Mouse (Mus musculus): ENCODE measurements around the gene Fam71e1.
A peak's percentile ranks its signal among the peaks of the same experiment; 100 is the strongest.

Gene Fam71e1

DNA sequence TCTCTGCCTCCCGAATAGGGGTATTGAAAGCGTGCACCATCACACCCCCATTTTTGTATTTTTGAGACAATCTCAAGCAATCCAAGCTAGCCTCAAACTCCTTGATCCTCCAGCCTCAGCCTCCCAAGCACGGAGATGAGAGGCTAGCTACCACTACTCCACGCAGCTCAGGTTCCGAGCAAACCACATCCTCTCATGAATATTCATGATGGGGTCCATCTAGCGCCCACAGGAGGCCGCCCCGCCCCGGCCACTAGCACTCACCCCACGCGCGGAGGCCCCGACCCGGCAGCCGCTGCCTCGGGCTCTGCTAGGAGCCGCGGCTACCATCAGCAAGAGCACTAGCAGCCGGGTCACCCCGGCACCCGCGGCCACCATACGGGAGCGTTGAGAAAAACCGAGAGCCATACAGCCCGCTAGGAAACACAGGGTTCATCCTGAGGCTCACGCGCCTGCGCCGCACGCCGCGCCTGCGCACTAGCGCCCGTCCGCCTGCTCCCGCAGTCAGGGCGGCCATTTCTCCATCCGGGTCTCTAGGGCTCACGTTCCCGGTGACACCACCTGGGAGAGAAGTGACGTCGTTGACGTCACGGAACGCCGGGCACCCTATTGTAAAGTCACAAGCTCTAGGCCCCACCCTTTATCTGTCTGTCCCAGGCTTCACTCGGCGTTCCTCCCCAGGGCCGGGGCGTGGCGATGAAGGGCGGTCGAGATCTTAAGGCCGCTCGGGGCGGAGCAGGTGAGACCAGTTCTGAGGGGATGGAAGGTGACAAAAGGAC is at the start of gene Fam71e1, which contains the start of gene Emc10:
Fam71e1 (plus strand) TSS at position 590 of the 779 bp plus-strand sequence.
Emc10 (minus strand) TSS at position 538 of the 779 bp plus-strand sequence.
- DNase-seq (ENCODE audit: low spot score), result peak; percentile 98

DNA sequence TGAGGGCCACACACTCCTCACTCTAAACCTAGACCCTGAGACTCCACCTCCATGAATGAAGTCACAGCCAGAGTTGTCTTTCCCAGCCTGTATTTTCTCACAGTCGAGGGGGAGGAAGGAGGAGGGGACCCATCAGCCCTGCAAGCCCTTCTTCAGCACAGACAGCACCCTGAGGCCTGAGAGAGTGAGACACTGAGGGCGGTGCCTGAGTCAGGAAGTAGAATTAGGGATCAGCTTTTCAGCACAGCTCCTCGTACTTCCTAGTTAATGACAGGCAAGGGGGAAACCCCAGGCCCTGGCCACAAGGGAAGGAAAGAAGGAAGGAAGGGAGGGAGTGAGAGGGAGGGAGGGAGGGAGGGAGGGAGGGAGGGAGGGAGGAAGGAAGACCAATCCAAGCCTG is 43.1 kb upstream of the Fam71e1 start:
- DNase-seq (ENCODE audit: low spot score), result no peak

DNA sequence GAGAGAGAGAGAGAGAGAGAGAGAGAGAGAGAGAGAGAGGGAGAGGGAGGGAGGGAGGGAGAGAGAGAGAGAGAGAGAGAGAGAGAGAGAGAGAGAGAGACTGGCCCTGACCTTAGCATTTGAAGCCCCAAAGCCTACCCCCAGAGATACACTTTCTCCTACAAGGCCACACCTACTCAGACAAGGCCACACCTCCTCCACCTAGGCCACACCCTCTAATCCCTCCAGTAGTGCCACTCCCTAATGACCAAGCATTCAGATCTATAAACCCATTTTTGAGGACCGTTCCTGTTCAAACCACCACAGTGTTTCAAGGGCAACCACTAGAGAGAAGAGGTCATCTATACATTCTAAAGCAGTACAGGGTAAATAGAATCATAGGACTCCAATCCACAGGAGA is 40.1 kb upstream of the Fam71e1 start:
- no peak for DNase-seq (ENCODE audit: low spot score)

DNA sequence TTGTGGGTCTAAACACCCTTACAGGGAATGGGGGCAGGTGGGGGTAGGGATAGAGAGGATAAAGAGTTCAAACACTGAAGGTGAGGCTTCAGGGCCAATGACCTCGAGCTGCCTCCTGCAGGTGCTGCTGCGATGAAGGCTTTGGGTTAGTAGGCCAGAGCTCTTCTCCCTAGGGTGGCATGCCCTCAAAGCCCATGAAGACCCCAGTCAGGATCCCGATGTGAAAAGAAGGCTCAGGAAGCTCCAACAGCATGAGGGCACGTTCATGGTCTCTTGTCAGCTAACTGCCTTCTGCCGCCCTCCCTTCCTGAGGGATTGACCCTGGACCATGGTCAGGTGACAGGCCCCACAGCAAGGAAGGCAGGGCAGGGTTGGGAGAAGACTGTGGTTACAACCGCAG is 36.3 kb upstream of the Fam71e1 start:
- no peak for DNase-seq (ENCODE audit: low spot score)

DNA sequence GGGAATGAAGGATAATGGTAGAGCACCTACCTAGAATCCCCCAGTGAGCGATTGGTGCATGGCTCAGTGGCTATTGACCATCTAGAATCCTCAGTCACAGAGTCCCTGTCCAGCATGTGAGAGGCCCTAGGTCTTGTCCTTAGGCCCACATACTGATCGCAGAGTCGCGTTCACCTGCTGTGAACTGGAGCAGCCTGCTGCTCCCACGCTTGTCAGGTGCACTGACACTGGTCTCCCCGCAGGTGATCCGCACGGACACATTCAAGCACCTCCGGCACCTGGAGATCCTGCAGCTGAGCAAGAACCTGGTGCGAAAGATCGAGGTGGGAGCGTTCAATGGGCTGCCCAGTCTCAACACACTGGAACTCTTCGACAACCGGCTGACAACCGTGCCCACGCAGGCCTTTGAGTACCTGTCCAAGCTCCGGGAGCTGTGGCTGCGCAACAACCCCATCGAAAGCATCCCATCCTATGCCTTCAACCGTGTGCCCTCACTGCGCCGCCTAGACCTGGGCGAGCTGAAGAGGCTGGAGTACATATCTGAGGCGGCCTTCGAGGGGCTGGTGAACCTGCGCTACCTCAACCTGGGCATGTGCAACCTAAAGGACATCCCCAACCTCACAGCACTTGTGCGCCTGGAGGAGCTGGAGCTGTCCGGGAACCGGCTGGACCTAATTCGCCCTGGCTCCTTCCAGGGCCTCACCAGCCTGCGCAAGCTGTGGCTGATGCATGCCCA is 35.4 kb upstream of the Fam71e1 start:
- DNase-seq (ENCODE audit: low spot score), result no peak

DNA sequence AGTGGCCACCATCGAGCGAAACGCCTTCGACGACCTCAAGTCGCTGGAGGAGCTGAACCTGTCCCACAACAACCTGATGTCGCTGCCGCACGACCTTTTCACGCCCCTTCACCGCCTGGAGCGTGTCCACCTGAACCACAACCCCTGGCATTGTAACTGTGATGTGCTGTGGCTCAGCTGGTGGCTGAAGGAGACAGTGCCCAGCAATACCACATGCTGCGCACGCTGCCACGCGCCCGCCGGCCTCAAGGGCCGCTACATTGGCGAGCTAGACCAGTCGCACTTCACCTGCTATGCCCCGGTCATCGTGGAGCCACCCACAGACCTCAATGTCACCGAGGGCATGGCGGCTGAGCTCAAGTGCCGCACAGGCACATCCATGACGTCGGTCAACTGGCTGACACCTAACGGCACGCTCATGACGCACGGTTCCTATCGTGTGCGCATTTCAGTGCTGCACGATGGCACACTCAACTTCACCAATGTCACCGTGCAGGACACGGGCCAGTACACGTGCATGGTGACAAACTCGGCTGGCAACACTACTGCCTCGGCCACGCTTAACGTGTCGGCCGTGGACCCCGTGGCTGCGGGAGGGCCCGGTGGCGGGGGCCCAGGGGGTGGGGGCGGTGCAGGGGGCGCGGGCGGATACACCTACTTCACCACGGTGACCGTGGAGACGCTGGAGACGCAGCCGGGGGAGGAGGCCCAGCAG is 34.7 kb upstream of the Fam71e1 start:
- no peak for DNase-seq (ENCODE audit: low spot score)

DNA sequence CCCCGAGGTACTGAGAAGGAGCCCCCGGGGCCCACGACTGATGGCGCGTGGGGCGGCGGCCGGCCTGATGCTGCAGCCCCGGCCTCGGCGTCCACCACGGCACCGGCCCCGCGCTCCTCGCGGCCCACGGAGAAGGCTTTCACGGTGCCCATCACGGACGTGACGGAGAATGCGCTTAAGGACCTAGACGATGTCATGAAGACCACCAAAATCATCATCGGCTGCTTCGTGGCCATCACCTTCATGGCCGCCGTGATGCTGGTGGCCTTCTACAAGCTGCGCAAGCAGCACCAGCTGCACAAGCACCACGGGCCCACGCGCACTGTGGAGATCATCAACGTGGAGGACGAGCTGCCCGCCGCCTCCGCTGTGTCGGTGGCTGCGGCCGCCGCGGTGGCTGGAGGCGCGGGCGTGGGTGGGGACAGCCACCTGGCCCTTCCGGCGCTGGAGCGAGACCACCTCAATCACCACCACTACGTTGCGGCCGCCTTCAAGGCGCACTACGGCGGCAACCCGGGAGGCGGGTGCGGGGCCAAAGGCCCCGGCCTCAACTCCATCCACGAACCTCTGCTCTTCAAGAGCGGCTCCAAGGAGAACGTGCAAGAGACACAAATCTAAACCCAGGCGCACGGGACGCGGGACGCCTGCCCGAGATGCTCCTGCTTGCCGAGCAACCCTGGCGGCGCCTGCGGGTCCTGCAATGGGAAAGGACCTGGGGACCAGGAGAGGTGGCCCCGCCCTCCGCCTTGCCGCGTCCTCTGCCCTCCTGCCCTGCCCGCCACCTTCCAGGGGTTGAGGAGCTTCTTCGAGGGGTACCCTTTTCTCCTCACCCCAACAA is 33.9 kb upstream of the Fam71e1 start:
- DNase-seq (ENCODE audit: low spot score), result no peak

DNA sequence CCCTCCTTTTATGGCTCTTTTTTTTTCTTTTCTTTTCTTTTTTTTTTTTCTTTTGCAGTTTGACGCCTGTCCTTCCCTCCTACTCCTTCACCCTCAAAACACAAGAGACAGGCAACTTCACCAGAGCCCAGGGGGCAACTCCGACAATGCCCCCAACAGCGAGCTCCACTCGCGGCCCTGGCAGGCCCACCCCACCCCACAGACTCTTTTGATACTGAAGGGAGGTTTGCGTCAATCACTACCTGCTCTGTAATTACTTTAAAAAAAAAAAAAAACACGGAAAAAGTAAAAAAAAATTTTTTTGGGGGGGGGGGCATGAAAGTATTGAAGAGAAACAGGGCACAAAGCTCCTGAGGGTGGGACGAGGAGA is 33.3 kb upstream of the Fam71e1 start:
- no peak for DNase-seq (ENCODE audit: low spot score)

DNA sequence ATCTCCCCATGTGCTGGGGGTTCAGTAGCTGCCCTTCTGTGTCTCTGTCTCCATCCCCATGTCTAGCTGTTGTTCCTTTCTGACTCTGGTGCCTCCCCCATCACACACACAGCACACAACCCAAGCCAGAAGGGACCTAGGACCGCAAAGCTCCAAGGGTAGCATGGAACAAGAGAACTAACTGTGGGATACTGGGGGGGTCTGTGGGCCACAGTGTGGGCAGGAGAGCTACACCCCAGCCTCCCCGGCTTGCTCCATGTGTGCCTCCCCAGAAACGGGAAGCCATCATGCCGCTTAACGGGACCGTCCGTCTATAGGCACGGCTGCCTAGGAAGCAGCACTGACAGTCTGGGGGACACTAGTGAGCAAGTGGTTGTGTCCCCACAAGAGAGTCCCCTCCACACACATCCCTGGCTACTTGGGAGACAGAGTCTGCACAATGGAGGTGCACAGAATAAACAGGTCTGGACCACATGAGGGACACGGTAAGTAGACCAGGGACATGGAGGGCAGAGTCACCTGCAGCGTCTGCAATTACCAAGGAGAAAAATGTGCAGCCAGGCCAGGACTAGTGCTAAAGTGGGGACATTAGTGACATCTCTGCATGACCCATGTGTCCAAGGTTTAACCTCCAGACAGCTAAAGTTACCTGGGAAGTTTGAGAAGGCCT is 32.7 kb upstream of the Fam71e1 start:
- DNase-seq (ENCODE audit: low spot score), result no peak

DNA sequence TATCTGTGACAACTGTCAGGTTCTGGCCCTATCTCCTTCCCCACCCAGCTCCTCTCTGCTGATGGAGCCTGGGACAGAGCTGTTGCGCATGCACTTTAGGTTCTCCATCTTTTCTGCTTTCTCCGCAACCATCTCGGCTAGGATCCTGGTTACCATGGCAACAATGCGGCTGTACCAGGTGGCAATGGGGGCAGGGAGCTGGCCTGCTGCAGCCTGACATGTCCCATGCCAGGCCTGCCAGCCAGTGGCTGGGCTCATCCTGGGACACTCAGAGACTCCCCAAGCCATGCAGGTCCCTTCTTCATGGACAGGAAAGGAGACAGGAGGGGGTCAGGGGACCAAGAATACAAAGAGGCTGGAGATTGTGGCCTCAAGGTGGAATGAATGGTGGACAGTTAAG is 31.9 kb upstream of the Fam71e1 start:
- no peak for DNase-seq (ENCODE audit: low spot score)

DNA sequence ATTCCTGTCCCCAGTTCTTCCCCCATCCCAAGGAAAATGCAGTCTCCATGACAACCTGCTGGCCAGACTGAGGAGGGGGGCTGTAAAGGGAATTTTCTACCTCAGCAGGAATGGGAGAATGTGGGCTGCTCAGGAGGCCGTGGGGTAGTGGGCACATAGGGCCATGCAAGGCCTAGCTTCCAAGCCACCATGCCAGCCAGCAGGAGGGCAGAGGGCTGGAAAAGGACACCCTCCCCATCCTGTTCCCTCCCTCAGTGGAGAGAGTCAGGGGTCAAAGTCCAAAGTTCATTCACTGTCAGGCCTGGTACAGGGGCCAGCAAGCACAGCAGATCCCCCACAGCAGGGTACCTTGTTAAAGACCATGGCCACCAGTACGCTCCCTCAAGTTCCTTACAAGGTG is 31.3 kb upstream of the Fam71e1 start, which contains the start of gene Aspdh:
Aspdh (plus strand) TSS at position 281 of the 400 bp plus-strand sequence.
- DNase-seq (ENCODE audit: low spot score), result no peak

DNA sequence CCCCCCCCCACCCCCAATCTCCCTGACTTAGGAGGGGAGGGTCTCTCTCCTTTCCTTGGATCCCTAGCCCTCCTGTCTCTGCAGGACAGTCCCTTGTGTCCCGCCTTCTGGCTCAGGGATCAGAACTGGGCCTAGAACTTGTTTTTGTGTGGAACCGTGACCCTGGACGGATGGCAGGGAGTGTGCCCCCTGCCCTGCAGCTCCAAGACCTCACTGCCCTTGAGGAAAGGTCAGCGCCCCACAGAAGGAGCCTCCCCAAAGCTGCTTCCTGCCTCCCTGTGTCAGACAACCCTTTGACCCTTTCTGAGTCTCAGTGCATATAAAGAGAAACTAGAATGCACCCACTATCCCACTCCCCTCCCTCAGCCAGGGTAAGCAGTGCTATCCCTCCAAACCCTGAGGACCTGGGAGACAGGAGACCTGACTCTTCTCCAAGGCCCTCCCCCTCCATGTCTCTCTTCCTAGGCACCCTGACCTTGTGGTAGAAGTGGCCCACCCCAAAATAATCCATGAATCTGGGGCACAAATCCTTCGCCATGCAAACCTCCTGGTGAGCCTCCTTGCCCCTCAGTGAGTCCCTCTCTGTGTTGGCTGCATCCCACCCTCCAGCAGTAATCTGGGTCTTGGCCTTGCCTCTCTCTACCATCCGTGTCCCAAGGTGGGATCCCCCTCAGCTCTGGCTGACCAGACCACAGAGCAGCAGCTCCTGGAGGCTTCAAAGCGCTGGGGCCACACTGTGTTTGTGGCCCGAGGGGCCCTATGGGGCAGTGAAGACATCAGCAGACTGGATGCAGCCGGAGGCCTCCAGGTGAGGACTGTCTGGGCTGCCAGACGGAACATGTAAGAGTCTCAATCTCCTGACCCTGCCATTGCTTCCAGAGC is 30.1 kb upstream of the Fam71e1 start:
- no peak for DNase-seq (ENCODE audit: low spot score)

DNA sequence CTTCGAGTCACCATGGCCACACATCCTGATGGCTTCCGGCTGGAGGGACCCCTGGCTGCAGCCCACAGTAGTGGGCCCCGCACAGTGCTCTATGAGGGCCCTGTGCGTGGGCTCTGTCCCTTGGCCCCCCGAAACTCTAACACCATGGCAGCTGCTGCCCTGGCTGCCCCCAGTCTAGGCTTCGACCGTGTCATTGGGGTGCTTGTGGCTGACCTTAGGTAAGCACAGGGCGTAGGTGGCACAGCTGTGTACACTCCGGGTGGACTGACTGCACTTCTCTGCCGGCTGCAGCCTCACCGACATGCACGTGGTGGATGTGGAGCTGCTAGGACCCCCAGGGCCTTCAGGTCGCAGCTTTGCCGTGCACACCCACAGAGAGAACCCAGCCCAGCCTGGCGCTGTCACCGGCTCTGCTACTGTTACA is 29.5 kb upstream of the Fam71e1 start:
- DNase-seq (ENCODE audit: low spot score), result no peak

DNA sequence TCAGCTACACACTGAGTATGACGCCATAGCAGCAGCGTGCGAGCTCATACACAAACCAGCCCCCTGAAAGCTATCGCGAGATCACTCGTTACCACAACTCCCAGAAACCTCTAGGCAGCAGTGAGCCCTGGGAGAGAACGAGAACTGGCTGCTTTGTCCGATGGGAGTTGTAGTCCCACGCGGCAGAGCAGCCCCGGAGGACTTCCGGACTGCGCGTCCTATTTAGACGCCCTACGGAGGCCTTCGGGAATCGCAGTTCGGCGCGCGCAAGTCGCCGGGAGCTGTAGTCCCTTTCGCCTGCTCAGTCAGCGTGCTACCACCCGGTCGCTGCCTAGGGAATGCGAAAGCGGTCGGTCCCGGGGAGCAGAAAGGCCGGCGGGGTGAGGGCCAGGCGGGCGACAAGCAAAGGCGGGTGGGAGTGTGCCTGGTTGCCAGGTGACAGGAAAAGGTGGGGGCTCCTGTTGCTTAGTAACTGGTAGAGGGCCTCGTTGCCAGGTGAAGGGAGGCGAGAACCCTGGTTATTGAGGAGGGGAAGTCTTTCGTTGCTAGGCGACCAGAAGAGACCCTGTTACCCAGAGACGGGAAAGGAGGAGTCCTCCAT is 28.5 kb upstream of the Fam71e1 start, which contains the start of gene Josd2:
Josd2 (plus strand) TSS at position 170 of the 601 bp plus-strand sequence.
- peak; percentile 78 for DNase-seq (ENCODE audit: low spot score)

DNA sequence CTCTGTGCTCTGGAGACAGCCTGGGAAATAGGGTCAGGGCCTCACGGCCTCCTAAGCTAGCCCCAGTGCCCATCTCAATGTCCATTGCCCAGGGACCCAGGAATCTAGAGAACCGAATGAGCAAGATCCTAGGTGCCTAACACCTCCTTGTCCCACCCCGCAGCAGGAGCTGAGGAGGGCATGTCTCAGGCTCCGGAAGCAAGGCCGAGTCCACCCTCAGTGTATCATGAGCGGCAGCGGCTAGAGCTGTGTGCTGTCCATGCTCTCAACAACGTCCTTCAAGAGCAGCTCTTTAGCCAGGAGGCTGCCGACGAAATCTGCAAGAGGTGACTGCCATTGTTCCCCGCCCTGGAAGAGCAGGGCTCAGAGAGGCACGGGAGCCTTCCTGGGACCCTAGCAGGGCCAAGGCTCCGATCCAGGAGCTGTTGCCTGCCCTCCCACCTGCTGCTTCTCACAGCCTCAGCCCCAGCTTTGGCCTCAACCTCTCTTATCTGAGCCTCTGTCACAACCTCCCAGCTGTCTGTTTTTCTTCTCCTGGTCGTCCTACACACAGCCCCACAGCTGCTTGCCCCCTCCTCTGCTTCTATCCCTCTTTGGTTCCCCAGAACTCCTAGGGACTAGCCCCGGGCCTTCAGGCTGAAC is 27.6 kb upstream of the Fam71e1 start:
- DNase-seq (ENCODE audit: low spot score), result no peak

DNA sequence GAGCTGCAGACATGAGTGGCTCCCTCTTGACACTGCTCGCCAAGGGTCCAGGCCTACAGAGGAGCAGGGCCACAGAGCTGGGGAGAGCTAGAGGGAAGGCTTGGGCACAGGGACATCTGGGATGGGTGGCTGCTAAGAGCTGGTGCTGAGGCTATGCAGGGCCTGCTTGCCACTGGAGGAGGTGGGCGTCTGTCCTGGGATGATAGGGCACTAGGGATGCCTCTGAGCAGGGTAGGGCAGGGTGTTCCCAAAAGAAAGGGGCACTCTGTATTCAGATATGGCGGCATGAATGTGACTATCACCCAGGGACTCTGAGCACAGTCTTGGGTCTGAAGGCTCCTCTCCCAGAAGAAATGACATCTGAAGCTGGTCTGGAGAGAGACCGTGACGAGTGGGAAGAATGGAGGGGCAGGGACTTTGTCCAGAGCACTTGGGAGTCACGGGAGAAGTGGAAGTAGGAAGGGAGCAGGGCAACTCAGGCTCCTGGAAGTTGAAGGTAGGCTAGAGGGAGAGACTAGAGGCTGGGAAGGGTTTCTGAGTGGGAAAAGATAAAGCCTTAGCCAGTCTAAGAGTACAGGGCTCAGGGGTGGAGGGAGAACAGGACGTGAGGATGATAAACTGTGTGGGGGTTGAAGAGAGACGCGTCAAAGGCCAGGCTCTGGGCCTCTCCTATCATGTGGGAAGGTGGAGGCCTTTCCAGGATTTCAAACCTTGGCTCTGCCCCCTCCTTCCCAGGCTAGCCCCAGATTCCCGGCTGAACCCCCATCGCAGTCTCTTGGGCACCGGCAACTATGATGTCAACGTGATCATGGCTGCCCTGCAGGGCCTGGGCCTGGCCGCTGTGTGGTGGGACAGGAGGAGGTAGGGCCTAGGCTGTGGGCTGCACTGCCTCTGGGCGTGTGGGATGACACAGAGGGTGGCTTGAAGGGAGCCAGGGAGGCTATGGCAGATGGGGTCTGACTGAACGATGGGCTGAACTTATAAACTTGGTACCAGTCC is 26.4 kb upstream of the Fam71e1 start:
- DNase-seq (ENCODE audit: low spot score), result no peak

DNA sequence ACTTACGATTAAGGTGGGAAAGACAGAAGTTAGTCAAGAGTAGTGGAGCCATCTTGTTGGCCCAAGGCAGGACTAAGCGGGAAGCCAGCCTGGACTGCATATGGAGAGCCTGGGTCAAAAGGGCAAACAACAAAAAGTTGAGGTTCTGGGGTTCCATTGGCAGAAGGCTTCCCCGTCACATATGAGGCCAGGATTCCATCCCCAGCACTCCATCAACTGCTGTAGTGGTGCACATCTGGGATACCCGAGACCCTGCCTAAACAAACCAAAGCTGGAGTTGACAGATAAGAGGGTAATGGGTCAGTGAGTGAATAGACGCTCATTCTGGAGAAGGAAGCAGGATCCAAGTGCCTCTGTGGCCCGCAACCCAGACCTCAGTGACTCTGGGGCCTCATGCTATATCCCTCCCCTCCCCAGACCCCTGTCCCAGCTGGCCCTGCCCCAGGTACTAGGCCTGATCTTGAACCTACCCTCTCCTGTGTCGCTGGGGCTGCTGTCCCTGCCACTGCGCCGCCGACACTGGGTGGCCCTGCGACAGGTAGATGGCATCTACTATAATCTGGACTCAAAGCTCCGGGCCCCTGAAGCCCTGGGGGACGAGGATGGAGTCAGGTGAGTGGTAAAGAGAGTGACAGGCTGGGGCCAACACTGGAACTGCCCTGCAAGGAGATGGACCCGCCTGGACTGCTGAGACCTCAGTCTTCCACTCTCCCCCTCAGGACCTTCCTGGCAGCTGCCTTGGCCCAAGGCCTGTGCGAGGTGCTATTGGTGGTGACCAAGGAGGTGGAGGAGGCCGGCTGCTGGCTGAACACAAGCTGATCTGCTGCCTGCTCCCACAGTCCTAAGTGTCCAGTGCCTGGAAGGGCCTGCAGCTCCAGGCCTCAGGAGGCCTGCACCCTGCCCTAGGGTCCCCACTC is 25.4 kb upstream of the Fam71e1 start:
- no peak for DNase-seq (ENCODE audit: low spot score)

All from ovary, postnatal 14 days (tissue).